Comparison of ENCODE assay signal across 8 mouse cellular contexts in genomic region chr11:57646416-57646815, GRCm38 (mm10). TPM values are rescaled to one million over a fixed set of nuclear protein-coding genes. Genes with fewer than 3 reads are reported as not detected.
A peak's percentile ranks its signal among the peaks of the same experiment; 100 is the strongest.
DNase-seq lines count a peak whose midpoint lies in the region; ATAC-seq lines count a peak whose summit lies in the region.

No protein-coding gene starts in this region.

- H3K4me2 ChIP-seq in lung, embryonic 15.5 days = peak overlapping the region; percentile 98
- H3K4me2 ChIP-seq in embryonic facial prominence, embryonic 15.5 days (replicated peaks) = peak overlapping the region; percentile 95
- H3K4me2 ChIP-seq in intestine, embryonic 15.5 days (replicated peaks) = peak overlapping the region; percentile 89
- H3K4me2 ChIP-seq in neural tube, embryonic 13.5 days = peak overlapping the region; percentile 99

- 16% methylated on average over 1 of the region's 1 CpGs for WGBS in lung, embryonic 15.5 days
- 26% methylated on average over 1 of the region's 1 CpGs for WGBS in embryonic facial prominence, embryonic 15.5 days
- WGBS in intestine, embryonic 15.5 days = 37% methylated on average over 1 of the region's 1 CpGs
- WGBS in neural tube, embryonic 13.5 days = 26% methylated on average over 1 of the region's 1 CpGs

- no peaks in the 10 kb centered on the region for H3K9me3 ChIP-seq in lung, embryonic 15.5 days
- H3K9me3 ChIP-seq in embryonic facial prominence, embryonic 15.5 days (replicated peaks) = no peaks in the 10 kb centered on the region
- H3K9me3 ChIP-seq in intestine, embryonic 15.5 days = no peaks in the 10 kb centered on the region
- H3K9me3 ChIP-seq in neural tube, embryonic 13.5 days = no peaks in the 10 kb centered on the region

- H3K27ac ChIP-seq in lung, embryonic 15.5 days = no peak overlapping the region
- no peak overlapping the region for H3K27ac ChIP-seq in embryonic facial prominence, embryonic 15.5 days (replicated peaks)
- no peak overlapping the region for H3K27ac ChIP-seq in intestine, embryonic 15.5 days
- H3K27ac ChIP-seq in neural tube, embryonic 13.5 days (replicated peaks) = no peak overlapping the region

- H3K4me1 ChIP-seq in lung, embryonic 15.5 days = peaks cover 27% of the 10 kb centered on the region
- peaks cover 57% of the 10 kb centered on the region for H3K4me1 ChIP-seq in embryonic facial prominence, embryonic 15.5 days
- peaks cover 18% of the 10 kb centered on the region for H3K4me1 ChIP-seq in intestine, embryonic 15.5 days (replicated peaks)
- peaks cover 57% of the 10 kb centered on the region for H3K4me1 ChIP-seq in neural tube, embryonic 13.5 days (replicated peaks)

- no peaks in the 10 kb centered on the region for H3K36me3 ChIP-seq in lung, embryonic 15.5 days
- H3K36me3 ChIP-seq in embryonic facial prominence, embryonic 15.5 days = no peaks in the 10 kb centered on the region
- no peaks in the 10 kb centered on the region for H3K36me3 ChIP-seq in intestine, embryonic 15.5 days
- no peaks in the 10 kb centered on the region for H3K36me3 ChIP-seq in neural tube, embryonic 13.5 days

- H3K27me3 ChIP-seq in lung, embryonic 15.5 days = no peaks in the 10 kb centered on the region
- 0 out of 2 replicates have a peak, but pooled peaks cover 2% of the 10 kb centered on the region for H3K27me3 ChIP-seq in embryonic facial prominence, embryonic 15.5 days
- no peaks in the 10 kb centered on the region for H3K27me3 ChIP-seq in intestine, embryonic 15.5 days (replicated peaks)
- H3K27me3 ChIP-seq in neural tube, embryonic 13.5 days = peaks cover 2% of the 10 kb centered on the region; the same call in 1 of the 2 replicates

- no peak overlapping the region for H3K4me3 ChIP-seq in lung, embryonic 15.5 days
- H3K4me3 ChIP-seq in embryonic facial prominence, embryonic 15.5 days (replicated peaks) = peak overlapping the region; percentile 82
- 0 out of 2 replicates have a peak overlapping the region, but pooled peaks have one; percentile 88 for H3K4me3 ChIP-seq in intestine, embryonic 15.5 days (replicated peaks)
- H3K4me3 ChIP-seq in neural tube, embryonic 13.5 days = peak overlapping the region; percentile 76

- no peak overlapping the region for H3K9ac ChIP-seq in lung, embryonic 15.5 days
- H3K9ac ChIP-seq in embryonic facial prominence, embryonic 15.5 days = no peak overlapping the region
- H3K9ac ChIP-seq in intestine, embryonic 15.5 days = no peak overlapping the region; the same call in 1 of the 2 replicates
- peak overlapping the region; percentile 74; the same call in 1 of the 2 replicates for H3K9ac ChIP-seq in neural tube, embryonic 13.5 days

- no peak for DNase-seq in lung, postnatal 4 days
- no peak for DNase-seq in layer of hippocampus, adult 18-20 months (ENCODE audit: low spot score in 2 of 2)
- DNase-seq in layer of hippocampus, postnatal 36 days = no peak
- DNase-seq in right cerebral cortex, adult 2 months (ENCODE audit: low spot score in 2 of 2) = no peak

- ATAC-seq in lung, embryonic 15.5 days (ENCODE audit: borderline replicate concordance, extremely low read depth, low FRiP score, low TSS enrichment) = no peak
- no peak for ATAC-seq in embryonic facial prominence, embryonic 15.5 days (ENCODE audit: insufficient number of reproducible peaks, low FRiP score, low TSS enrichment, low read depth)
- ATAC-seq in intestine, embryonic 15.5 days = no peak
- no peak for ATAC-seq in neural tube, embryonic 13.5 days (ENCODE audit: low read depth)

RNA-seq across cellular contexts. Expression of gene Galnt10, which starts 1.2 kb away (rescaled TPM):
- polyA plus RNA-seq in lung, embryonic 15.5 days (2015; fragmentation: Nextera tagmentation; extraction: Ambion mirVana) = 15.1 and 15.3 TPM in 2 replicates
- polyA plus RNA-seq in embryonic facial prominence, embryonic 15.5 days (2015; fragmentation: Nextera tagmentation; extraction: Ambion mirVana) = 26.3 and 27.5 TPM in 2 replicates
- polyA plus RNA-seq in intestine, embryonic 15.5 days (2015; fragmentation: Nextera tagmentation; extraction: Ambion mirVana) = 19.3 and 20.3 TPM in 2 replicates
- polyA plus RNA-seq in neural tube, embryonic 13.5 days (2015; fragmentation: Nextera tagmentation; extraction: Ambion mirVana) = 12.2 and 13.0 TPM in 2 replicates
- total RNA-seq in layer of hippocampus, adult 18-20 months (2021) = 1 to 10 TPM; 6.1 to 7.0 TPM
- total RNA-seq in layer of hippocampus, postnatal 36 days (2021) = 1 to 10 TPM; 6.9 to 7.3 TPM
